Mouse (Mus musculus): ENCODE measurements around the gene Dvl2.

- TF ChIP-seq FLI1 (IDR thresholded peaks at IDR 0.05; ENCODE audit: low read length) (no peak), GATA1 (IDR thresholded peaks at IDR 0.05; ENCODE audit: borderline replicate concordance, low read length) (no peak)
Measured at GRCm38 (mm10) chr11:70045435-70045834, 45.0 kb downstream of the Dvl2 start.
